Mouse (Mus musculus) hindbrain, embryonic 15.5 days (tissue): Measurements from ENCODE around the gene Serping1. TPM values are rescaled to one million over a fixed set of nuclear protein-coding genes. Genes with fewer than 3 reads are reported as not detected.
"Not testable (repeated sequence)": the region's sequence is repeated elsewhere in the genome, so short reads cannot be mapped to it uniquely, and the experiment has no call there.

Experiments
- ATAC-seq: fragments of 200-750 bp; cut with Nextera tagmentation; 2 replicates; pipeline ENCODE4 v1.8.0; 2017; ENCODE audit warnings: low read depth, moderate number of reproducible peaks, moderate TSS enrichment; ENCODE audit not compliant: low FRiP score
- H3K27ac ChIP-seq: fragments of 300-500 bp; sonication (generic); replicated peaks from 2 replicates; pipeline ENCODE4 v1.5.1; 2015; ENCODE audit warnings: mild to moderate bottlenecking, inconsistent platforms
- H3K27me3 ChIP-seq: fragments of 300-500 bp; sonication (generic); 2 replicates; pipeline ENCODE4 v1.6.1; 2015; ENCODE audit warnings: control low read depth, inconsistent platforms
- H3K36me3 ChIP-seq: fragments of 300-500 bp; sonication (generic); 2 replicates; pipeline ENCODE4 v1.6.1; 2015; ENCODE audit warnings: control low read depth, inconsistent platforms
- H3K4me1 ChIP-seq: fragments of 300-500 bp; sonication (generic); replicated peaks from 2 replicates; pipeline ENCODE4 v1.6.1; 2015; ENCODE audit warnings: control low read depth, inconsistent platforms
- H3K4me2 ChIP-seq: fragments of 300-500 bp; sonication (generic); 2 replicates; pipeline ENCODE4 v1.6.1; 2015; ENCODE audit warnings: moderate library complexity, mild to moderate bottlenecking, inconsistent platforms
- H3K4me3 ChIP-seq: fragments of 300-500 bp; sonication (generic); 2 replicates; pipeline ENCODE4 v1.5.1; 2015; ENCODE audit warnings: mild to moderate bottlenecking, inconsistent platforms
- H3K9ac ChIP-seq: fragments of 300-500 bp; sonication (generic); 2 replicates; pipeline ENCODE4 v1.6.1; 2015; ENCODE audit warnings: inconsistent platforms
- H3K9me3 ChIP-seq: fragments of 300-500 bp; sonication (generic); 2 replicates; pipeline ENCODE4 v1.6.1; 2016; ENCODE audit warnings: control low read depth, inconsistent platforms
- WGBS: fragments of 180-500 bp; shearing (Covaris S2); methylation state at CpG from one replicate; pipeline ENCODE4 v1.1.7; 2015; 5-methylcytosine and 5-hydroxymethylcytosine counted together
- polyA plus RNA-seq: library from polyadenylated mRNA; unstranded; fragments of >200 nt; fragmentation: Nextera tagmentation; extraction: Ambion mirVana; gene quantifications from 2 replicates; pipeline ENCODE4 v1.2.1, GENCODE M21; 2015

The Serping1 gene
- polyA plus RNA-seq: 39.5 and 47.3 TPM in 2 replicates

- H3K9me3 ChIP-seq: no peaks in the 10 kb centered on the region
- peak within 1 kb of the TSS; percentile 25 for H3K9ac ChIP-seq
- H3K36me3 ChIP-seq: no peaks in the 10 kb centered on the region
- peaks cover 14% of the 10 kb centered on the region for H3K4me1 ChIP-seq
- 50% methylated on average over 9 of the region's 9 CpGs for WGBS
- H3K4me3 ChIP-seq: peak within 1 kb of the TSS; percentile 33
- ATAC-seq: peak; percentile 31; the same call in 1 of the 2 replicates
- H3K27me3 ChIP-seq: no peaks in the 10 kb centered on the region
- peak within 1 kb of the TSS; percentile 58 for H3K4me2 ChIP-seq
- H3K27ac ChIP-seq: peak within 1 kb of the TSS; percentile 20; the same call in 1 of the 2 replicates
Measured at GRCm38 (mm10) chr2:84775241-84775640, at the start of gene Serping1. Gene Serping1 (minus strand): TSS chr2:84775444.

GRCm38 (mm10) chr2:84823237-84823636, 48.0 kb upstream of the Serping1 start:
- H3K4me2 ChIP-seq: no peak overlapping the region
- H3K27me3 ChIP-seq: peaks cover 10% of the 10 kb centered on the region; the same call in 1 of the 2 replicates
- no peak overlapping the region for H3K9ac ChIP-seq
- H3K27ac ChIP-seq: no peak overlapping the region
- ATAC-seq: no peak
- peaks cover 12% of the 10 kb centered on the region for H3K4me1 ChIP-seq
- H3K9me3 ChIP-seq: no peaks in the 10 kb centered on the region
- H3K4me3 ChIP-seq: no peak overlapping the region
- 59% methylated on average over 2 of the region's 2 CpGs for WGBS
- H3K36me3 ChIP-seq: no peaks in the 10 kb centered on the region

DNA sequence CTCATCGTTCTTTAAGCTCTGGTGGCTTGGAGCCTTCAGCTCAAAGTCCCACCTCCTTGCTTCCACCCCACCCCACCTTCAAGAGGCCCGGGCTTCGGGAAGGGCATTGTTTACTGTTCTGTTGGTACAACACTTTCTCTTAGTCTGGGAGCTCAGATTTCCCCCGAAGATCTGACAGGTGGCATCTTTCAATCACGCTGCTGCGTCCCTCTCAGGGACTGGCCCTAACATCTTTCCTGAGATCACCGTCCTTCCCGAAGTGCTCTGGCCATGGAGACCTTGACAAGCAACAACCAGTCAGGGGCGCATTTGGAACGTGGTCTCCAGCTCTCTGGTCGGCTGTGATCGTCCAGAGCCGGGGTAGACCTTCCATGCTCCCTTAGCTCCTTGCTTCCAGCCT, 47.3 kb upstream of the Serping1 start, which contains the start of gene Smtnl1:
Gene Smtnl1 (minus strand): TSS at position 101 of the 400 bp plus-strand sequence.
- Histone ChIP-seq H3K4me3 (no peak within 1 kb of the TSS), H3K9ac (no peak within 1 kb of the TSS), H3K27me3 (peaks cover 10% of the 10 kb centered on the region; the same call in 1 of the 2 replicates), H3K27ac (no peak within 1 kb of the TSS), H3K4me1 (peaks cover 6% of the 10 kb centered on the region), H3K9me3 (no peaks in the 10 kb centered on the region), H3K4me2 (no peak within 1 kb of the TSS), H3K36me3 (no peaks in the 10 kb centered on the region)
- 70% methylated on average over 13 of the region's 13 CpGs for WGBS
- no peak for ATAC-seq

GRCm38 (mm10) chr2:84819861-84820260, 44.6 kb upstream of the Serping1 start:
- no peak for ATAC-seq
- H3K27ac ChIP-seq: no peak overlapping the region
- no peaks in the 10 kb centered on the region for H3K9me3 ChIP-seq
- H3K27me3 ChIP-seq: peaks cover 7% of the 10 kb centered on the region; the same call in 1 of the 2 replicates
- no peaks in the 10 kb centered on the region for H3K4me1 ChIP-seq
- no peak overlapping the region for H3K4me2 ChIP-seq
- H3K4me3 ChIP-seq: no peak overlapping the region
- no peak overlapping the region for H3K9ac ChIP-seq
- no peaks in the 10 kb centered on the region for H3K36me3 ChIP-seq
- WGBS: 80% methylated on average over 3 of the region's 3 CpGs

- H3K36me3 ChIP-seq: no peaks in the 10 kb centered on the region
- H3K27me3 ChIP-seq: no peaks in the 10 kb centered on the region
- ATAC-seq: no peak
- H3K4me3 ChIP-seq: no peak overlapping the region
- H3K27ac ChIP-seq: no peak overlapping the region
- no peaks in the 10 kb centered on the region for H3K9me3 ChIP-seq
- WGBS: 82% methylated on average over 6 of the region's 6 CpGs
- H3K9ac ChIP-seq: no peak overlapping the region
- H3K4me1 ChIP-seq: peaks cover 5% of the 10 kb centered on the region; the same call in 1 of the 2 replicates
- H3K4me2 ChIP-seq: no peak overlapping the region
Measured at GRCm38 (mm10) chr2:84812676-84813075, 37.4 kb upstream of the Serping1 start.

- Histone ChIP-seq H3K4me1 (peaks cover 5% of the 10 kb centered on the region; the same call in 1 of the 2 replicates), H3K9ac (no peak overlapping the region), H3K4me2 (no peak overlapping the region), H3K9me3 (no peaks in the 10 kb centered on the region), H3K27ac (no peak overlapping the region), H3K4me3 (no peak overlapping the region), H3K27me3 (no peaks in the 10 kb centered on the region), H3K36me3 (no peaks in the 10 kb centered on the region)
- ATAC-seq: 0 out of 2 replicates have a peak, but pooled peaks have one; percentile 30
- WGBS: 91% methylated on average over 7 of the region's 7 CpGs
Measured at GRCm38 (mm10) chr2:84811880-84812279, 36.6 kb upstream of the Serping1 start.

DNA sequence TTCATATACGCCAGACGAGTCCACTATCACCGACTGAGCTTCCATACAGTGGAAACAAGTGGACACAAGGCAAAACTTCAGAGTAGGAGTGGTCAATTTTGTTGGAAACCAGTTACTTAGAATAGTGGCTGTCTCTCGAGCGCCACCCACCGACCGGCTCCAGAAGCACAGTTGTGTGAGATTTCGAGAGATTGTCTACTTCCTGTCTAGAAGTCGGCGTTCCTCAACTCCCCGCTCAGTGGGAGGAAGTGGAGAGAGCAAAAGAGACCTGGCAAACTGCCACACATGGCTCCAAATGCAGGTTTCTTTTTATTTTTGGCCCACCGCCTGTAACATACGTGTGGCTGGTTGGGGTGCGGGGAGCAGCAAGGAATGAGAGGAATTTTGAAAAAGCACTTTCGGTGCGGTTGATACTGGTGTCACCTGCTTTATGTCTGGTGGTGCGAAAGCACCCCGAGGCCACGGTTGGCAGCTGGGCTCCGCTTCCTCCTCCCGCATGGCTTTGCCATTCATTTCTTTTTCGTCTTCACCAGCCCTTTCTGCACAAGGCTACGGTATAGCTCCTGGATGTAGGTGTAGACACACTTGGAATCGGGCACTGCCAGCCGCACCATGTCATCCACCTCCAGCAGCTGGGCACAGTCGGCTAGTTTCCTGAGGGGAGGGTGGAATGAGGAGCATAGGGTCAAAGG, 35.8 kb upstream of the Serping1 start:
- Histone ChIP-seq H3K4me3 (peak overlapping the region; percentile 21), H3K4me2 (peak overlapping the region; percentile 56), H3K36me3 (no peaks in the 10 kb centered on the region), H3K27me3 (no peaks in the 10 kb centered on the region), H3K27ac (0 out of 2 replicates have a peak overlapping the region, but pooled peaks have one; percentile 4), H3K4me1 (peaks cover 5% of the 10 kb centered on the region; the same call in 1 of the 2 replicates), H3K9ac (0 out of 2 replicates have a peak overlapping the region, but pooled peaks have one; percentile 10), H3K9me3 (no peaks in the 10 kb centered on the region)
- peak; percentile 68 for ATAC-seq
- 36% methylated on average over 26 of the region's 26 CpGs for whole genome bisulfite sequencing

DNA sequence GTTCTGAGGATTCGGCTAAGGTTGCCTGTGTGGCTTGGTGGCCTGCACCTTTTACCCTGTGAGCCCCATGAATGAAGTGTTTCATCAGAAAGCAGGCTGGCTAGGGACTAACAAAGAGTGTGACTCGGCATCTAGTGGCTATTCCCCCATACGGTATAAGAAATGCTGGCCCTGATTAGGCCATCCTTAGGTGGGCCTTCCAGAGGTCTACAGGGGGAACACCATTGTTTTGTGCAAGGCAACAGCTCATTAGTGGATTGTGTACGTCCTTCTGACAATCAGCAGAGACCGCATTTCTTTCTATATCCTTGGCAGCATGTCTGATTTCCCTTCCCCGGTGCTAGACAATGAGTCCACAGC, 35.3 kb upstream of the Serping1 start:
- Histone ChIP-seq H3K4me2 (peak overlapping the region; percentile 56; the same call in 1 of the 2 replicates), H3K27me3 (no peaks in the 10 kb centered on the region), H3K9me3 (no peaks in the 10 kb centered on the region), H3K4me1 (peaks cover 5% of the 10 kb centered on the region; the same call in 1 of the 2 replicates), H3K9ac (no peak overlapping the region), H3K36me3 (no peaks in the 10 kb centered on the region), H3K4me3 (no peak overlapping the region), H3K27ac (no peak overlapping the region)
- WGBS: 80% methylated on average over 6 of the region's 6 CpGs
- ATAC-seq: no peak

DNA sequence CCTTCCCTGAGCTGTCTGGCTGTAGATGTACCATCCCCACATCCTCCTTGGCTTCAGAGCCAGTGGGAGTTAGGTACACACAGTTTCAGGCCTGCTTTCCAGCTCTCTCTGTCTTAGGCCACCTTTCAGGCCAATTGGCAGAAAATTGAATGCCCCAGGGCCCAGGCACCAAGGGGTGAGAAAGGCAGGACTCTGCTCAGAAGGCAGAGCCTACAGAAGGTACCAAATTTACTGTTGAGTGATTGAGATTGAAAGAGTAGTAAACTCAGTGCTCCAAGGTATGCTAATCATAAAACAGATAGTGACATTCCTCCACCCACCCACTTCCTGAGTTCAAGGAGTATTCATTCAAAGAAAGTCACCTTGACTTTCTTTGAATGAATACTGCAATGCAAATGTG, 34.1 kb upstream of the Serping1 start:
- ATAC-seq: no peak
- H3K27ac ChIP-seq: no peak overlapping the region
- no peak overlapping the region for H3K4me2 ChIP-seq
- peaks cover 5% of the 10 kb centered on the region; the same call in 1 of the 2 replicates for H3K4me1 ChIP-seq
- no peaks in the 10 kb centered on the region for H3K36me3 ChIP-seq
- no peak overlapping the region for H3K9ac ChIP-seq
- no peaks in the 10 kb centered on the region for H3K9me3 ChIP-seq
- no peak overlapping the region for H3K4me3 ChIP-seq
- no peaks in the 10 kb centered on the region for H3K27me3 ChIP-seq

DNA sequence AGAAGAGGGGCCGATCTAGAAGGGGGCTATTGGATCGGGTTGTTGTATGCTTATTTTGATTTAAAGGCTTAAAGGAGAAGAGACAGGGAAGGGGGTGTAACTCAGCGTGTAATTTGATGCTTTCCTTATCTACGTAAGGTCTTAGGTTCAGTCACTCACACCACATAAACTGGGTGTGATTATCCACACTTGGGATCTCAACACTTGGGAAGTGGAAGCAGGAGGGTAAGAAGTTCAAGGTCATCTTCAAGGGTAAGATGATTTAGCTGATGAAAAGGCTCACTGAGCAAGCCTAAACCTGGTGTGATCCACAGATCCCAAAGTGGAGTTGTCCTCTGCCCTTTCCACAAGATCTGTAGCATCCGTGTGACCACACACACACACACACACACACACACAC, 31.3 kb upstream of the Serping1 start:
- H3K4me2 ChIP-seq: no peak overlapping the region
- H3K9me3 ChIP-seq: no peaks in the 10 kb centered on the region
- H3K4me3 ChIP-seq: no peak overlapping the region
- ATAC-seq: no peak
- WGBS: 79% methylated on average over 5 of the region's 5 CpGs
- no peaks in the 10 kb centered on the region for H3K36me3 ChIP-seq
- no peaks in the 10 kb centered on the region for H3K27me3 ChIP-seq
- H3K27ac ChIP-seq: no peak overlapping the region
- peaks cover 5% of the 10 kb centered on the region; the same call in 1 of the 2 replicates for H3K4me1 ChIP-seq
- no peak overlapping the region for H3K9ac ChIP-seq

- H3K27me3 ChIP-seq: no peaks in the 10 kb centered on the region
- no peak for ATAC-seq
- 92% methylated on average over 7 of the region's 7 CpGs for WGBS
- H3K27ac ChIP-seq: no peak overlapping the region
- H3K9me3 ChIP-seq: no peaks in the 10 kb centered on the region
- H3K4me2 ChIP-seq: no peak overlapping the region
- H3K36me3 ChIP-seq: no peaks in the 10 kb centered on the region
- no peak overlapping the region for H3K9ac ChIP-seq
- H3K4me1 ChIP-seq: peaks cover 4% of the 10 kb centered on the region
- no peak overlapping the region for H3K4me3 ChIP-seq
Measured at GRCm38 (mm10) chr2:84803963-84804362, 28.7 kb upstream of the Serping1 start.

- not testable (repeated sequence) for H3K4me1 ChIP-seq, H3K4me2 ChIP-seq, ATAC-seq, H3K27me3 ChIP-seq, H3K9me3 ChIP-seq, H3K27ac ChIP-seq, H3K36me3 ChIP-seq, H3K4me3 ChIP-seq, H3K9ac ChIP-seq
- WGBS: 86% methylated on average over 5 of the region's 5 CpGs
Measured at GRCm38 (mm10) chr2:84801223-84801622, 26.0 kb upstream of the Serping1 start.
